Mouse (Mus musculus) stomach, postnatal 0 days (tissue): ENCODE data around the gene Ypel2.

Experiments used
- CTCF ChIP-seq: IDR thresholded peaks from 2 replicates; pipeline ENCODE4 v1.5.1; 2016; ENCODE audit warnings: antibody characterized with exemption, low read depth, mild to moderate bottlenecking, moderate library complexity
- EP300 ChIP-seq: optimal IDR thresholded peaks from 2 replicates; pipeline ENCODE3; 2016; ENCODE audit warnings: antibody characterized with exemption

DNA sequence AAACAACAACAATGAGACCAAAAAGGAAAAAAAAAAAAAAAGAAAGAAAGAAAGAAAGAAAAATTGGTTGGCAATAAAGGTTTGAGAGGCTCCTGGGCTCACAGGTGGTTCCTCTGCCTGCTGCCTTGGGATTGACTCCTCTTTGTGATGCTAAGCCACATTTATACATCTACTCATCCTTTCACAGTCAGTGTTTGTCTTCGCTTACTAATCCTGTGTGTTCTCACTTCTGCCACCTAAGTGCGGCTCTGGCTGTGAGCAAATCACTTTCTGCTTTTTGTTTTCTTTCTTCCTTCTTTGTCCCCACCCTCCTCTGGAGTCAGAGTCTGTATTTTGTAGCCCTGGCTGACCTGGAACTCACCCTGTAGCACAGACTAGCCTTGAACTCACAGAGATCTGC lies 2.8 kb upstream of the Ypel2 start:
- TF ChIP-seq CTCF = no peak
- TF ChIP-seq EP300 = no peak
